Mouse (Mus musculus): ENCODE results near the gene Spata31d1b.

DNA sequence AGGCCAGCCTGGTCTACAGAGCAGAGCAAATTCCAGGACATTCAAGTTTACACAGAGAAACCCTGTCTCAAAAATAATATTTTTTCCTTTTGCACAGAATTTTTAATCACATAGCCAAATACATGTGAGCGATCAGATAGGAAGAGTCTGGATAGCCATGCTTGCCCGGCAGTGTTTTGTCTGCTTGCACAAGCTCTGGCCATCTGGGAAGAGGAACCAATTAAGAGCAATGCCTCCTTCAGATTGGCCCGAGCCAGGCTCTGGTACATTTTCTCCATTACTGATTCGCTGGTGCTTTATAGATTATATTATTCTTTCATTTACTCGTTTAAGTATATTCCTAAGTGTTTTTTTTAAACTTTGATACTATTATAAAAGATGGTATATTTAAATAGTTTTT lies 44.3 kb upstream of the Spata31d1b start:
- no peak for TF ChIP-seq CTCF (IDR thresholded peaks at IDR 0.05; ENCODE audit: low read depth, low read length)
- TF ChIP-seq POLR2A (IDR thresholded peaks at IDR 0.05; ENCODE audit: insufficient read depth, low read length): no peak
- TF ChIP-seq EP300 (IDR thresholded peaks at IDR 0.05; ENCODE audit: insufficient read depth, low read depth, low read length): no peak
